Mouse (Mus musculus): ENCODE measurements at regions not wholly inside any gene's neighbourhood (a gene's known extent, or its start where the extent isn't known, plus 50 kb on each side); places are given as distances from the start of the nearest gene placed in this dataset.
A peak's percentile ranks its signal among the peaks of the same experiment; 100 is the strongest.
"Not testable (repeated sequence)": the region's sequence is repeated elsewhere in the genome, so short reads cannot be mapped to it uniquely, and the experiment has no call there.

- no peak for DNase-seq
Observed at GRCm38 (mm10) chr10:46629876-46630275, 1052.2 kb downstream of the Hace1 start.

- DNase-seq: no peak
Observed at GRCm38 (mm10) chr10:46663041-46663440, 1085.4 kb downstream of the Hace1 start.

- not testable (repeated sequence) for DNase-seq
Observed at GRCm38 (mm10) chr10:46689823-46690372, 1112.3 kb downstream of the Hace1 start.

- no peak for DNase-seq
Observed at GRCm38 (mm10) chr10:46692661-46693060, 1115.0 kb downstream of the Hace1 start.

- DNase-seq: peak; percentile 70
Observed at GRCm38 (mm10) chr10:46697363-46698246, 1120.0 kb downstream of the Hace1 start.

- DNase-seq: no peak
Observed at GRCm38 (mm10) chr10:46701221-46701620, 1123.6 kb downstream of the Hace1 start.

GRCm38 (mm10) chr10:46708022-46708421 is 1130.4 kb downstream of the Hace1 start:
- not testable (repeated sequence) for DNase-seq

- DNase-seq: no peak
Observed at GRCm38 (mm10) chr10:46712690-46713089, 1135.1 kb downstream of the Hace1 start.

GRCm38 (mm10) chr10:46718349-46719087 is 1140.9 kb downstream of the Hace1 start:
- no peak for DNase-seq

GRCm38 (mm10) chr10:46719088-46719469 is 1141.5 kb downstream of the Hace1 start:
- no peak for DNase-seq

GRCm38 (mm10) chr10:46723666-46724065 is 1146.0 kb downstream of the Hace1 start:
- no peak for DNase-seq

GRCm38 (mm10) chr10:46730601-46731000 is 1153.0 kb downstream of the Hace1 start:
- DNase-seq: no peak

- DNase-seq: no peak
Observed at GRCm38 (mm10) chr10:46733760-46734265, 1156.2 kb downstream of the Hace1 start.

- DNase-seq: no peak
Observed at GRCm38 (mm10) chr10:46741098-46741497, 1163.5 kb downstream of the Hace1 start.

- no peak for DNase-seq
Observed at GRCm38 (mm10) chr10:46742131-46742530, 1164.5 kb downstream of the Hace1 start.

- DNase-seq: no peak
Observed at GRCm38 (mm10) chr10:46760923-46761322, 1183.3 kb downstream of the Hace1 start.

- DNase-seq: no peak
Observed at GRCm38 (mm10) chr10:46778729-46779128, 1201.1 kb downstream of the Hace1 start.

GRCm38 (mm10) chr10:46785723-46786122 is 1208.1 kb downstream of the Hace1 start:
- DNase-seq: not testable (repeated sequence)

- no peak for DNase-seq
Observed at GRCm38 (mm10) chr10:46814271-46814670, 1236.6 kb downstream of the Hace1 start.

GRCm38 (mm10) chr10:46819133-46819532 is 1241.5 kb downstream of the Hace1 start:
- no peak for DNase-seq

GRCm38 (mm10) chr10:46819965-46820364 is 1242.3 kb downstream of the Hace1 start:
- DNase-seq: no peak

GRCm38 (mm10) chr10:46823837-46824236 is 1246.2 kb downstream of the Hace1 start:
- no peak for DNase-seq

GRCm38 (mm10) chr10:46826012-46826411 is 1248.4 kb downstream of the Hace1 start:
- DNase-seq: no peak
